Mouse (Mus musculus) heart, postnatal 0 days (tissue): ENCODE results near the gene Syne2. TPM values are rescaled to one million over a fixed set of nuclear protein-coding genes. Genes with fewer than 3 reads are reported as not detected.

Source experiments
- ATAC-seq: fragments of 200-750 bp; cut with Nextera tagmentation; 2 replicates; pipeline ENCODE4 v1.8.0; 2017; ENCODE audit warnings: low read depth, moderate number of reproducible peaks, moderate library complexity; ENCODE audit not compliant: insufficient read depth
- DNase-seq: peaks from one replicate; pipeline ENCODE4 v3.0.0-alpha.2; 2016; ENCODE audit warnings: low spot score
- H3K27ac ChIP-seq: fragments of 300-500 bp; sonication (generic); 2 replicates; pipeline ENCODE4 v1.5.1; 2014; ENCODE audit warnings: low read depth, mild to moderate bottlenecking
- H3K27me3 ChIP-seq: fragments of 300-500 bp; sonication (generic); 2 replicates; pipeline ENCODE4 v1.6.1; 2014; ENCODE audit warnings: low read length, mixed read lengths; ENCODE audit not compliant: control insufficient read depth, insufficient read depth
- H3K36me3 ChIP-seq: fragments of 300-500 bp; sonication (generic); replicated peaks from 2 replicates; pipeline ENCODE4 v1.6.1; 2014; ENCODE audit warnings: low read length, mixed read lengths; ENCODE audit not compliant: control insufficient read depth, insufficient read depth
- H3K4me1 ChIP-seq: fragments of 300-500 bp; sonication (generic); 2 replicates; pipeline ENCODE4 v1.6.1; 2014; ENCODE audit warnings: antibody characterized with exemption; ENCODE audit not compliant: control insufficient read depth, insufficient read depth
- H3K4me2 ChIP-seq: fragments of 300-500 bp; sonication (generic); 2 replicates; pipeline ENCODE4 v1.6.1; 2014; ENCODE audit warnings: low read depth, mild to moderate bottlenecking, low read length, moderate library complexity
- H3K4me3 ChIP-seq: fragments of 300-500 bp; sonication (generic); 2 replicates; pipeline ENCODE4 v1.5.1; 2014; ENCODE audit warnings: low read depth, low read length
- H3K9ac ChIP-seq: fragments of 300-500 bp; sonication (generic); replicated peaks from 2 replicates; pipeline ENCODE4 v1.6.1; 2014; ENCODE audit warnings: low read depth, low read length, mixed read lengths
- H3K9me3 ChIP-seq: fragments of 300-500 bp; sonication (generic); replicated peaks from 2 replicates; pipeline ENCODE4 v1.6.1; 2016; ENCODE audit warnings: low read length; ENCODE audit not compliant: control insufficient read depth
- CTCF ChIP-seq: IDR thresholded peaks from 2 replicates; pipeline ENCODE4 v1.5.1; 2016; ENCODE audit warnings: antibody characterized with exemption, control low read depth, low read depth
- EP300 ChIP-seq: IDR thresholded peaks from 2 replicates; pipeline ENCODE4 v1.6.1; 2016; ENCODE audit warnings: antibody characterized with exemption, low read depth
- WGBS: fragments of 180-500 bp; shearing (Covaris S2); extraction: QIAGEN DNeasy Blood & Tissue Kit; methylation state at CpG from one replicate; pipeline ENCODE4 v1.1.7; 2014; 5-methylcytosine and 5-hydroxymethylcytosine counted together
- polyA plus RNA-seq: library from polyadenylated mRNA; unstranded; fragments of >200 nt; fragmentation: Nextera tagmentation; extraction: Ambion mirVana; gene quantifications from 2 replicates; pipeline ENCODE4 v1.2.1, GENCODE M21; 2015
- total RNA-seq: library from RNA; depleted of rRNA; stranded (reverse); fragments of >200 nt; gene quantifications from 2 replicates; pipeline ENCODE4 v1.2.3, GENCODE M21; 2014; ENCODE audit warnings: low replicate concordance

Gene Syne2
- total and polyA plus RNA-seq, 2 experiments from 2014 or later: 22.9 to 34.7 TPM

- H3K4me3 ChIP-seq: no peak overlapping the region
- no peaks in the 10 kb centered on the region for H3K4me1 ChIP-seq
- TF ChIP-seq CTCF (no peak; the same call in 1 of the 2 replicates), EP300 (no peak)
- H3K9me3 ChIP-seq: no peaks in the 10 kb centered on the region
- no peak overlapping the region for H3K27ac ChIP-seq
- no peak overlapping the region for H3K9ac ChIP-seq
- no peak overlapping the region for H3K4me2 ChIP-seq
- H3K36me3 ChIP-seq: peaks cover 62% of the 10 kb centered on the region
- WGBS: 96% methylated on average over 1 of the region's 1 CpGs
- H3K27me3 ChIP-seq: no peaks in the 10 kb centered on the region
- ATAC-seq: no peak
- DNase-seq: no peak
These were observed 134.1 kb downstream of the Syne2 start for GRCm38 (mm10) chr12:75952011-75952410.

GRCm38 (mm10) chr12:75966441-75967195 is 148.7 kb downstream of the Syne2 start:
- Histone ChIP-seq H3K36me3 (peaks cover 74% of the 10 kb centered on the region), H3K9me3 (no peaks in the 10 kb centered on the region), H3K27ac (no peak overlapping the region), H3K4me3 (no peak overlapping the region), H3K27me3 (no peaks in the 10 kb centered on the region), H3K9ac (no peak overlapping the region), H3K4me2 (no peak overlapping the region), H3K4me1 (no peaks in the 10 kb centered on the region)
- ATAC-seq (no peak), DNase-seq (no peak)
- 66% methylated on average over 24 of the region's 24 CpGs for WGBS
- TF ChIP-seq EP300: no peak
- no peak for TF ChIP-seq CTCF

- no peak overlapping the region for H3K4me2 ChIP-seq
- H3K27ac ChIP-seq: no peak overlapping the region
- H3K36me3 ChIP-seq: peaks cover 41% of the 10 kb centered on the region
- DNase-seq (no peak), ATAC-seq (no peak)
- H3K9ac ChIP-seq: no peak overlapping the region
- no peaks in the 10 kb centered on the region for H3K4me1 ChIP-seq
- H3K9me3 ChIP-seq: no peaks in the 10 kb centered on the region
- H3K27me3 ChIP-seq: no peaks in the 10 kb centered on the region
- TF ChIP-seq CTCF (no peak), EP300 (no peak)
- WGBS: 89% methylated on average over 5 of the region's 5 CpGs
- H3K4me3 ChIP-seq: no peak overlapping the region
These were observed 161.1 kb downstream of the Syne2 start for GRCm38 (mm10) chr12:75979079-75979478.

- DNase-seq (no peak), ATAC-seq (no peak)
- Histone ChIP-seq H3K4me2 (no peak overlapping the region), H3K36me3 (peaks cover 45% of the 10 kb centered on the region), H3K9me3 (no peaks in the 10 kb centered on the region), H3K9ac (no peak overlapping the region), H3K4me3 (no peak overlapping the region), H3K27me3 (no peaks in the 10 kb centered on the region), H3K27ac (no peak overlapping the region), H3K4me1 (no peaks in the 10 kb centered on the region)
- no peak for TF ChIP-seq CTCF
- TF ChIP-seq EP300: no peak
- WGBS: 33% methylated on average over 8 of the region's 8 CpGs
These were observed 165.4 kb downstream of the Syne2 start for GRCm38 (mm10) chr12:75983336-75983735.

- TF ChIP-seq CTCF (0 out of 2 replicates have a peak, but pooled peaks have one; percentile 8), EP300 (no peak)
- Histone ChIP-seq H3K9me3 (no peaks in the 10 kb centered on the region), H3K4me2 (no peak overlapping the region), H3K27ac (no peak overlapping the region), H3K9ac (no peak overlapping the region), H3K4me3 (no peak overlapping the region), H3K4me1 (peaks cover 15% of the 10 kb centered on the region), H3K27me3 (no peaks in the 10 kb centered on the region), H3K36me3 (peaks cover 49% of the 10 kb centered on the region)
- WGBS: 76% methylated on average over 10 of the region's 10 CpGs
- no peak for DNase-seq
- no peak for ATAC-seq
These were observed 174.4 kb downstream of the Syne2 start for GRCm38 (mm10) chr12:75992226-75992858.
